Mouse (Mus musculus) left cerebral cortex, adult 2 months (tissue): ENCODE data around the gene Ago3. TPM values are rescaled to one million over a fixed set of nuclear protein-coding genes. Genes with fewer than 3 reads are reported as not detected.

Experiments
- DNase-seq, 2 experiments: peaks; one replicate each; pipeline ENCODE4 v3.0.0; 2021 to 2022; ENCODE audit warnings: low spot score in 2 of 2, mixed read lengths in 1 of 2; ENCODE audit errors: extremely low spot score in 1 of 2
- H3K27ac ChIP-seq: fragments of 200-600 bp; 2 replicates; pipeline ENCODE4 v1.8.1; 2022
- H3K4me3 ChIP-seq: fragments of 200-600 bp; 2 replicates; pipeline ENCODE4 v1.8.1; 2022
- CTCF ChIP-seq: fragments of 200-600 bp; IDR thresholded peaks from 2 replicates; pipeline ENCODE4 v1.8.1; 2022; ENCODE audit warnings: antibody characterized with exemption, mild to moderate bottlenecking, moderate library complexity
- intact Hi-C: fragments of 180-260 bp; cut with DNase I; formaldehyde crosslinking; loops from one replicate; pipeline ENCODE4 v1.15.1; 2025
- total RNA-seq, 2 experiments: library from RNA; stranded (reverse); gene quantifications; 2 replicates each; pipeline ENCODE4 v1.2.3; 2021

Gene Ago3
- total RNA-seq, 2 experiments from 2014 or later = 33.6 to 45.8 TPM

DNA sequence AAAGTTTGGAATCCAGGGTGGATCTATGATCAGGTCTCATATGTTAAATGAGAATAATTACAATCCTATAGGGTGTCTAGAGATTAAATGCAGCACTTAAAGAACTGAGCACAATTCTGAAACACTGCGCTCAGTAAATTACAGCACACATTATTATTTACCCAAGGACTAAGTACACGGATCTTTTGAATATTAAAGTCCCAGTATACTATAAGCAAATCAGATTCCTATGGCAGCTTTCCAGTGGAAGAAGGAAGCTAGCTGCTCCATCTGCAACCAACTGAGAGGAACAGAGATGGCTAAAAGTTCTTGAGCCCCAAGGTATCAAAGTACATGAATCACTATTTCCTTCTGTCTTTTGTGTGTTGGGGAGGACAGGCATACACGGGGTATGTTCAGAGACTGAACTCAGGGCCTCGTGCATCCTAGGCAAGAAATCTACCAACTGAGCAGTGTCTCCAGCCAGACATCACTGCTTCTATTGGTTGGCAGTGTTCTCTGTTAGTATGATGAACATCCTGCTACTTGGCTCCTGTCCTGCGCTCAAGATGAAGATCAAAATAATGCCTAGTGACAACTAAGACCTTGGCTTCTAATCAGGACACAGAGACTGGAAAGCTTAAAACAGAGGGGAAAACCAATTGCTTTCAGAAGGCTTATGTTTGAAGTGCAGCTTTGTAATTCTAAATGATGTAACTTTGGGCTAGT, 25.3 kb upstream of the Ago3 start:
- H3K4me3 ChIP-seq = no peak overlapping the region
- no peak for TF ChIP-seq CTCF
- no peak overlapping the region for H3K27ac ChIP-seq
- DNase-seq = no peak
- intact Hi-C loops = no loop called here

DNA sequence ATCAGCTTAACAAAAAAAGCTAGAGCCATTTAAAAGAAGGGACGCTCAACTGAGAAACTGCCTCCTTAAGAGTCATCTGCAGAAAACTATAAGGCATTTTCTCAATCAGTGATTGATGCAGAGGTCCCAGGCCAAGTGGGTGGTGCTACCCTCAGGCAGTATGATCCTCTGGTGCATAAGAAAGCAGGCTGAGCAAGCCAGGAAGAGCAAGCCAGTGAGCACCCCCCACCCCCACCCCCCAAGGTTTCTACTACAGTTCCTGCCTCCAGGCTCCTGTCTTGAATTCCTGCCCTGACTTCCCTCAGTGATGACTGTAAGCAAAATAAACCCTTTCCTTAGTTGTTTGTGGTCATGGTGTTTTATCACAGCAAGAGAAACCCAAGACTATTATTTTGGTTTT, 20.9 kb upstream of the Ago3 start:
- intact Hi-C loops = no loop called here
- no peak for DNase-seq
- Histone ChIP-seq H3K4me3 (no peak overlapping the region), H3K27ac (no peak overlapping the region)
- TF ChIP-seq CTCF = no peak

DNA sequence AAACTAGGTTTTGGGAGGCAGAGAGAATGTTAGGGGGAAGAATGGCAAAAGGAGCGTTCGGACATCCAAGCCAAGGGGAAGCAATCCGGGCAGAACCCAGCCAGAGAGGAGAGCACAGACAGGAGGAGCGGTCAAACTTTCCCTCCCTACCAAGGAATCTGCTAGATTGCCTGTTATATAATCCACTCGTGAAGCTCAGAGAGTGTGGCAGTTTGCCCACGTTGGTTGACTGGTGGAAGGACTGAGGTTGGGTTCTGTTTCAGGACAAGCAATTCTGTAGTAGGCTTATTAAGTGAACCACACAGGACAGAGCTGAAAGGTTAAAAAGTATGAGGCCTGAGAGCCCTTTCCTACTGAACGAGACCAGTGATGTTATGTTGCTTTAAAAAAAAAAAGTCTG, 17.8 kb upstream of the Ago3 start:
- no peak for DNase-seq
- Histone ChIP-seq H3K27ac (no peak overlapping the region), H3K4me3 (no peak overlapping the region)
- intact Hi-C loops = no loop called here
- TF ChIP-seq CTCF = no peak

DNA sequence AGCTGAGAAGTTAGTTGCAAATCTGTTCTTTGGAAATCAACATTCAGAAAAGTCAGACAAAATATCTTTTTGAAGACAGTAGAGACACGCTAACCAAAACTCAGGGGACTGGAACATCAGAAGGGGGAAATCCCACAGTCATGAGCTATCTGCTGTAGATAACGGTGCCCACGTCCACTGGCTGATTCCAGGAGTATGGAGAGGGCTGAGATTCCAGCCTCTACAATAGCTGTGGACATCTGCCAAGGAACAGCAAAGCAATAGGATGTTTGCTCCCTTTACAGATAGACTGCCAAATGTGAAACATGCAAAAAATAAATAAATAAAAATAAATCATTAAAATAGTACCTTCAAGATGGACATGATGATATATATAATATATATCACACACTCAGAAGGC, 15.2 kb upstream of the Ago3 start:
- no peak for DNase-seq
- no peak for TF ChIP-seq CTCF
- Histone ChIP-seq H3K4me3 (no peak overlapping the region), H3K27ac (no peak overlapping the region)
- intact Hi-C loops = no loop called here

DNA sequence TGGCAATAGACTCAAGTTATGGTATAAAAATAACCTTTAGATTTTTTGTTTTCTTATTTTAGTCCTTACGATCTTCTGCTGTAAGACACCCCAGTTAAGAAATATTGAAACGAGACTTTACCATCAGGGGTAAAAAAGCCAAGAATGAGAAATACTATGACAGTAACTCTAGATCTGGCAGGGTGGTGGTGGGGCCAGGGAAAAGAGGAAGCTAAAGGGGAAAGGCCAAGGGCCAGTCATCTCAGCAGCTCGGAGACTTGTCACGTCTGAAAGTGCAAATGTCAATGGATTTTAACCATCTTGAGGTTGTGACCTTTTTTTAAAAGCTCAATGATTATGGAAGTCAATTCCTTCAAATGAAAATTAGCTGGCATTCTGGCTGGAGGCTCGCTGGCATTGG, 8.9 kb upstream of the Ago3 start:
- H3K27ac ChIP-seq = no peak overlapping the region
- intact Hi-C loops = no loop called here
- DNase-seq = no peak
- no peak for TF ChIP-seq CTCF
- no peak overlapping the region for H3K4me3 ChIP-seq

DNA sequence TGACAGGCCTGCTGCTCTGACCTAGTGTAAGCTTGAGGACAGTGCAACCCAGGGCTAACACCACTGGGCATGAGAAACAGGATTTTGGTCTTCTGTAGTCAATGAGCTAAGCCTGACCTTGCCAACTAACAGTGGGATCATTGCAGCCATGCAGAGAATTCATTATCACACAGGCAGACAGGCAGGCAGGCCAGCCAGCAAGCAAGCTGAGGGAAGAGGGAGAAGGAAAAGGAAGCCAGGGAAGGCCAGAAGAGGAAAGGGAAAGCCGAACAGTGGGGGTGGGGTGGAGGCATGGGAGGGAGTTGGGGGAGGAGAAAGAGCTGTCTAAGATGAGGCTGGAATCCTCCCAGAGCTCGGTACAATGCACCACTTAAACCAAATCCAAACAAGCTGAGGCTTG, 6.9 kb upstream of the Ago3 start:
- no peak for DNase-seq
- H3K27ac ChIP-seq = no peak overlapping the region; the same call in 1 of the 2 replicates

DNA sequence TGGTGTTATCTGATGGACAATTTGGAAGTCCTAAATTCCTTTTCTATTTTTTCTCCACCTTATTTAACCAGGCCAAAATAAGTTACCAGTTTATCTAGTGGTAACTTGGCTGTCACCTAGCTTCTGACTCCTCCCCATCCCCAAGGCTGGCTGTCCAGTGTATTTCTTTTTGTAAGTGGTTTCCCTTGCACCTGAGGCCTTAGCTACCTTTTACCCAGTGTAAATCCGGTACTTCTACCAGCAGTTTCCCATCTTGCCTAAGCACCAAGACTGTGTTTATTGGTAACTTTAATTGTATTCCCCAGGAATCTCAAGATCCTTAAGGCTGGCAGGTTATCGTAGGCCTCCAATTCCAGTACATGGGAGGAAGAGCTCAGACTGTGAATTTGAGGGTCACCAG, 4.7 kb upstream of the Ago3 start:
- TF ChIP-seq CTCF = no peak
- intact Hi-C loops = no loop called here
- no peak overlapping the region for H3K4me3 ChIP-seq
- DNase-seq = no peak
- no peak overlapping the region for H3K27ac ChIP-seq

More for the DNA sequence above, 6.9 kb upstream of the Ago3 start:
- no peak overlapping the region for H3K4me3 ChIP-seq
- no peak for TF ChIP-seq CTCF
- intact Hi-C loops = no loop called here

DNA sequence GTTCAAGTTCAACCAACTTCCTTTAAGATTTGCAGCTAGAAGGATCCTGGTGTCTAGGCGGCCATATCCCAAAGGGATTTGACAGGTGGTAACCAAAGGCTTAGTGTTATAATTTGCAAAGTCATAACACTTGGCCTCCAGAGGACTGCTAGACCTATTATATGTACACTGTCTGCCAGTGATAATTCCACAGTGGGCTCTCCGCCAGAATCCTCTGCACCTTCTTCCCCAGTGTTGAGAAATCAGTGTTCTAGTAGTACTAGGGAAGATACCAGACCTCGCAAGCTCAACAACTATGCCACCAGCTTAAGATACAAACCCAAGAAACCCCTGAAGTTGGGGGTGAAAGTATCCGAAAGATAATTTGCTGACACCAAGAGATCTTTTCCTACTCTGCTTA, 3.8 kb upstream of the Ago3 start:
- no peak for DNase-seq
- H3K27ac ChIP-seq = no peak overlapping the region
- TF ChIP-seq CTCF = no peak
- no peak overlapping the region for H3K4me3 ChIP-seq
- intact Hi-C loops = no loop called here

DNA sequence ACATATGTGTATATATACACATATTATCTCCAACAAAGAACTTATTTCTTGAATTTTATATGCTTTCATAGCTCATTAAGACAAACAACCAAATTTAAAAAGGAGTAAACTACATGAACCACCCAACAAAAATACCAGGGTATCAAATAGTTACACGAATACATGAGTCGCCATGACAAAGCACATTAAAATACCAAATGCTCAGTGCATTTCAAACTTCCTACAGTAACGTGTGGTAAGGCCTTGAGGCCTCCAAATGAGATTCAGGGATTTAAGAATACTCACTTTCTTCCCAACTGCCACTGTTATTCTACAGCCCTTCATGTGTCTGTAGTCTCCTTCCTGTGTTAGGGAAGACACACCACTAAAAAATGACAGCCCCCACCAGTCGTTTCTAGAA, 2.4 kb upstream of the Ago3 start:
- no peak for DNase-seq
- H3K4me3 ChIP-seq = no peak overlapping the region
- no peak overlapping the region for H3K27ac ChIP-seq
- TF ChIP-seq CTCF = no peak
- intact Hi-C loops = no loop called here

DNA sequence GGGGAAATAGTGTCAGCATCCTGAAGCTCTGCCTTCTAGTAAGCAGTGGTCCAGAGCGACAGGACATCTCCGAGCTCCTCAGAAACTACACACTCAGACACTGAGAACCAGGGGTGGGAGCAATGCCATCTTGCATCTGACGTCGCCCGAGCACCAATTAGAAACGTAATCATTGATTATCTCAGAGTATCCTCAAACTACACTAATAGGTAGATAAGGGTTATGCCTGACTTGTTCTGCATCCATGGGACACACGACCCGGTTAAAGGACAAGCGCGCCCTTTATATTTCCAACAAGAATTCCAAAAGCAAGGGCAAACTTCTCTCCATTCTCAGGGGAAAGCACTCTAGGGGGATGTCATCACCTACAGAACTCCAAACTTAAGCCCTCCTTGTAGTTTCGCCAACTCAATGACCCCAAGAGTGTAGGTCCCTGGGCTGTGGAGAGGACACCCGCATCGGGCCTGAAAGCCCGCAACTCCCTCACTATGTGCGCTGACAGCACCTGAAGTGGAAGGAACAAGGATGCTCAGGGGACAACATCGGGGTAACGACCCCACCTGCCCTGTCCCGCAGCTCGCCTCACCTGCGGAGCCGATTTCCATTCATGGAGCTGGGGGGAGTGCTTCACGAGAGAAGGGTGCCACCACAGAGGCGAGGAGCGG, 542 bp downstream of the Ago3 start:
- Histone ChIP-seq H3K27ac (peak overlapping the region; percentile 93), H3K4me3 (peak overlapping the region; percentile 98)
- no peak for DNase-seq
- intact Hi-C loops = loop anchor here (1.0 kb wide), 1 partner anchor 39 kb away; the partner anchor contains the start of gene Ago1
- no peak for TF ChIP-seq CTCF

DNA sequence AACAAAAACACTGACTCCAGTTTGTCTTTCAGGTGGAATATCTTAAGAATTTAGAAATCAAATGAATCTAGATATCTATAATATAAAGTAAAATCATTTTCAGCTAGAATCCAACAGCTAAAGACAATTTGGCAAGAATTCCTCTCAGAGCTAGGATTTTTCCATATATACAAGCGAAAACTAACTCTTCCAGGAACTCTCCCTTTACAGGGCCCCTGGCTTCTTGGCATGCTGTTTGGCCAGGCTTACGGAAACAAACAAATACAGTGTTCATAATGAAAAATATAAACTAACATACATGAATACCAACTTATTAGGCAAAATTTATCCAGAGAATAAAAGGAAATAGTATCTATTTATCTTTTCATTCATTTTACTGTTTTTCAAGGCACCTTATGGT, 5.5 kb downstream of the Ago3 start:
- no peak overlapping the region for H3K27ac ChIP-seq
- no peak for DNase-seq
- intact Hi-C loops = no loop called here
- no peak for TF ChIP-seq CTCF
- no peak overlapping the region for H3K4me3 ChIP-seq

DNA sequence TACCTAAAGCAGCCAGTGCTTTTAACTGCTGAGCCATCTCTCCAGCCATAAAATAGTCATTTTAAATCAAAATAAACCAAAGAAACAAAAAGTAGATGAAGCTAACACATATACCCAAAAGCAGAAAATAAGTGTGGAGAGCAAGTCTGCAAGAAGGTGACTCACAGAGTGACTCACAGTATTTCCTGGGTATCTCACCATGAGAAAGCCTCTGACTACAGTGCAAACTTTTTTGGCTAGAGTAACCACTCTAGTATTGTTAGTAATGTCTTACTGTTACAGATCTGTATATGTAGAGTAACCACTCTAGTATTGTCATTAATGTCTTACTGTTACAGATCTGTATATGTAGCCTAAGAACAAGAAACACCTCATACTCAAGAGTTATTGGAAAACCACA, 13.6 kb downstream of the Ago3 start:
- no peak for DNase-seq
- Histone ChIP-seq H3K4me3 (no peak overlapping the region), H3K27ac (no peak overlapping the region)
- TF ChIP-seq CTCF = no peak
- intact Hi-C loops = no loop called here

DNA sequence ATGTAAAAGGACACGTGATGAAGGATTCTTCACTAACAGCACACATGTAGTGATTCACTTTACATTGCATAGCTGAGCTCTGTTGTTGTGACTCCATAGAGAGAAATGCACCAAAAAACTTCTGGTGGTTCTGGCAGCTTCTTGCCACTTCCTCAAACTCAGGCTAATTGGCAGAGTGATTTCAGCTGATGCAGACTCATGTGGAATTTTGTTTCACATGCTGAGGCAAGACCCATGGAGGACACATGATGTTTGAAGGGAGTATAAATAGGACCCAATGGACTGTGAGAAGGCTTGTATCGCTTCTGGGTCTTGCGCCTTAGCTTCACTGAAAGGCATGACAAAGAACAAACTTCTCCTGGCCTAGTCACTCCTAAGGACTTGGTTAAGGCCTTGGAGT, 16.8 kb downstream of the Ago3 start:
- no peak for TF ChIP-seq CTCF
- no peak overlapping the region for H3K27ac ChIP-seq
- H3K4me3 ChIP-seq = no peak overlapping the region
- no peak for DNase-seq
- intact Hi-C loops = no loop called here
